Mouse (Mus musculus): ENCODE results near the gene Capn15. TPM values are rescaled to one million over a fixed set of nuclear protein-coding genes. Genes with fewer than 3 reads are reported as not detected.

Gene Capn15
- total and polyA plus RNA-seq, 3 experiments = 5.6 to 16.2 TPM; not detected in 1

- TF ChIP-seq POLR2A (IDR thresholded peaks at IDR 0.05; ENCODE audit: control insufficient read depth in 1 of 2, insufficient read depth in 1 of 2, low read depth in 1 of 2, low read length in 2 of 2, poor library complexity in 1 of 2) (peak; percentile 61 to 76; a peak in 3 of 4 replicates), KAT2A (conservative IDR thresholded peaks at IDR 0.05; ENCODE audit: low read depth, low read length) (peak; percentile 56; the same call in 1 of the 2 replicates), GATA1 (IDR thresholded peaks at IDR 0.05; ENCODE audit: low read depth, low read length) (peak; percentile 71), MAFK (IDR thresholded peaks at IDR 0.05; ENCODE audit: borderline replicate concordance, low read depth, low read length) (no peak), E2F4 (IDR thresholded peaks at IDR 0.05; ENCODE audit: borderline replicate concordance, low read depth, low read length) (no peak), SIN3A (IDR thresholded peaks at IDR 0.05; ENCODE audit: low read length) (peak; percentile 95), EP300 (IDR thresholded peaks at IDR 0.05; ENCODE audit: low read depth in 1 of 2, low read length in 2 of 2) (peak; percentile 8 to 63; a peak in 2 of 4 replicates), TAL1 (IDR thresholded peaks at IDR 0.05; ENCODE audit: low read length) (peak; percentile 17; the same call in 1 of the 2 replicates), MYB (IDR thresholded peaks at IDR 0.05; ENCODE audit: low read depth, low read length) (no peak), ZNF384 (IDR thresholded peaks at IDR 0.05; ENCODE audit: low read depth, low read length) (no peak), CHD1 (IDR thresholded peaks at IDR 0.05; ENCODE audit: low read depth, low read length) (peak; percentile 89; the same call in 1 of the 2 replicates), MAX (IDR thresholded peaks at IDR 0.05; ENCODE audit: low read length) (peak; percentile 76)
Measured at GRCm38 (mm10) chr17:25919786-25920642, 65.6 kb downstream of the Capn15 start (continued).

GRCm38 (mm10) chr17:25919144-25919785 lies 66.3 kb downstream of the Capn15 start, which contains the start of gene Rab40c:
TSS of gene Rab40c (minus strand) at chr17:25919727.
- H3K9ac ChIP-seq (ENCODE audit: control insufficient read depth, low read depth, low read length, poor library complexity, severe bottlenecking) = peak within 1 kb of the TSS; percentile 81
- H3K27ac ChIP-seq (ENCODE audit: control insufficient read depth, low read depth, low read length) = peak within 1 kb of the TSS; percentile 93
- DNase-seq (ENCODE audit: low read depth, low spot score) = peak; percentile 70
- peaks cover 2 to 29% of the 10 kb centered on the region in 2 experiments; a peak in 3 of 4 replicates for H3K4me1 ChIP-seq (ENCODE audit: control insufficient read depth in 1 of 2, insufficient read depth in 2 of 2, low read length in 2 of 2)
- peak within 1 kb of the TSS; percentile 86 to 98 for H3K4me3 ChIP-seq (ENCODE audit: control insufficient read depth in 1 of 2, insufficient read depth in 1 of 2, low read depth in 2 of 2, low read length in 2 of 2)
- no peaks in the 10 kb centered on the region for H3K27me3 ChIP-seq (ENCODE audit: control insufficient read depth in 1 of 2, insufficient read depth in 2 of 2, low read length in 2 of 2)
- TF ChIP-seq MXI1 (IDR thresholded peaks at IDR 0.05; ENCODE audit: low read depth, low read length) (no peak), CHD2 (IDR thresholded peaks at IDR 0.05; ENCODE audit: low read length) (no peak), ZKSCAN1 (IDR thresholded peaks at IDR 0.05; ENCODE audit: low read depth, low read length) (no peak), POLR2A (IDR thresholded peaks at IDR 0.05; ENCODE audit: control insufficient read depth in 1 of 2, insufficient read depth in 1 of 2, low read depth in 1 of 2, low read length in 2 of 2, poor library complexity in 1 of 2) (peak in 1 of 2 experiments; percentile 27; a peak in 1 of 4 replicates), JUND (IDR thresholded peaks at IDR 0.05; ENCODE audit: low read depth, low read length) (no peak)
- no peaks in the 10 kb centered on the region for H3K9me3 ChIP-seq (replicated peaks; ENCODE audit: insufficient read depth, low read length)
- peaks cover 0 to 20% of the 10 kb centered on the region in 2 experiments; a peak in 2 of 4 replicates for H3K36me3 ChIP-seq (ENCODE audit: control insufficient read depth in 1 of 2, insufficient read depth in 2 of 2, low read length in 2 of 2)
- H3K79me2 ChIP-seq (ENCODE audit: control insufficient read depth, insufficient read depth, low read length, poor library complexity) = peaks cover 25% of the 10 kb centered on the region

All from MEL (cell line).